Mouse (Mus musculus) right cerebral cortex, postnatal 25 days (tissue): ENCODE results near the gene Cd209d.
"Not testable (repeated sequence)": the region's sequence is repeated elsewhere in the genome, so short reads cannot be mapped to it uniquely, and the experiment has no call there.

Source experiments
- DNase-seq: peaks from one replicate; pipeline ENCODE4 v3.0.0; 2022

Gene Cd209d

DNA sequence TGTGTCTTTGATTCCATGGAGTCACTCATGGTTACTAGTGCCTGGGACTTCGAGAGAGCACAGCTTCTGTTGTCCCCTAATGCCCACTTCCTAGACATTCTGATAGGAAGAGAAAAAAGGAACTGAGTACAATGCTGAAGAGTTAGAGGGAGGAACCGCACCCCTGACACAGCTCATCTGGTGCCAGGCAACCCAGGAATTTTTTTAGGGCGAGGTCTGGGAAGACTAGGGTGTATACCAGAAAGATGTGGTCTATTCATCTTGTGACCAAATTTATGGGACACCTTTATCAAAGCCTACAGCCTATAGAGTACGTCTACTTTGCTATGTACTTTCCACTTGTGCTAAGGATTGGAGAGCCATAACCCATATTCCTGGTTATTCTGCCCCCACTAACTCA is at the start of gene Cd209d:
TSS of gene Cd209d (minus strand) at position 101 of the 400 bp plus-strand sequence.
- no peak for DNase-seq

DNA sequence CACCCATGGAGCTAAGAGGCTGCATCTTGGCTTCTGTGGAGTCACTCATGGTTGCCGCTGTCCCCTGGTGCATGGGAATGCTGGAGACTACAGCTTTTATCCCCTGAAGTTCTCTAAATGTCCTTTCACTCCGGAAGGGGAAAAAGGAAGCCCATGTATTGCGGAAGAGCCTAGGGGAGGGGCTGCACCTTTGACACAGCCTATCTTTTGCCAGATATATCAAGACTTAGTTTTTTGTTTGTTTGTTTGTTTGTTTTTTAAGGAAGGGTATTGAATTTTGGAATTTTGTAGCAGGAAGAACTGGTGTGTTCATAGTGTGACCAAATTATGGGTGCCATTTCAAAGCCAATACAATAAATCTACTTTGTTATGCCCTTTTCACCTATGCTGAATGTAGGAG is 48.4 kb upstream of the Cd209d start, which contains the start of gene Cd209b:
TSS of gene Cd209b (minus strand) at position 101 of the 400 bp plus-strand sequence.
- no peak for DNase-seq

- no peak for DNase-seq
These were observed 2.2 kb downstream of the Cd209d start for GRCm38 (mm10) chr8:3876121-3876520.

DNA sequence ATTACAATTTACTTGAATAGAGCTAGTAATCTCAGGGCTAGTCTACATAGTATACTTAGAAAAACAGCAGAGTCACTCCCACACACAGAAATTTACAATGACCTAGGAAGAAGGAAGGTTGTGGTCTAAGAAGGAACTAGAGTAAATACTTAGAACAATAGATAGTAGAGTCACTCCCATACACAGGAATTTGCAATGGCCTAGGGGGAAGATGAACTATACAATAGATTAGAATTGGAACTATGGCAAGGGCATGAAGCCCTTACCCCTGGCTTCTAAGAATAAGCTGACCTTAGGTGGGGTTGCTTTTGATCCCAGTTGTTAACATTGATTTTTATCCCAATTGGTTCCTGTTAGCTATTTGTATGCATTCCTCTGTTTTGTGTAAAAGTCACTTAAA is 15.6 kb downstream of the Cd209d start:
- DNase-seq: not testable (repeated sequence)

DNA sequence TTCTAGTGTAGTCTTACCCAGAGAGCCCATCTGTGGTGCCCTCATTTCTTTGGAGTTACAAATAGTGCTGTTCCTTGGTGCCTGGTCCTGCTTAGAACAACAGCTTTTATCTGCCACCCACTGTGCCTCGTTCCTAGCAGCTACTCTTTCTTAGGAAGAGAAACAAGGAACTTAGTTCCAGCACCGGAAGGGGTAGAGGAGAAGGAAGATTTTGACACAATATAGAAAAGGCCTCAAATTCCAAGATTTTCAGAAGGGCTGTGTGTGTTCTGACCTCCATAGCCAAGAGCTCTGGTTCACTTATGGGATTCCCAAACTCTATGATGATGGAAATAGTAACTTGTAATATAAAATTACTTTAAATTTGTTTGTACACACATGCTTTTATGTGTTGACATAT is 24.1 kb downstream of the Cd209d start, which contains the start of gene Cd209e:
TSS of gene Cd209e (minus strand) at position 101 of the 400 bp plus-strand sequence.
- no peak for DNase-seq
